Mouse (Mus musculus) c-Kit-positive CD71-negative TER-119-negative erythroid progenitor cells, embryonic 14.5 days (primary cell): ENCODE measurements around the gene Dcaf6.

ENCODE experiments used
- DNase-seq: peaks from one replicate; pipeline ENCODE4 v3.0.0-alpha.2; 2013; ENCODE audit warnings: low read depth

Gene Dcaf6

DNA sequence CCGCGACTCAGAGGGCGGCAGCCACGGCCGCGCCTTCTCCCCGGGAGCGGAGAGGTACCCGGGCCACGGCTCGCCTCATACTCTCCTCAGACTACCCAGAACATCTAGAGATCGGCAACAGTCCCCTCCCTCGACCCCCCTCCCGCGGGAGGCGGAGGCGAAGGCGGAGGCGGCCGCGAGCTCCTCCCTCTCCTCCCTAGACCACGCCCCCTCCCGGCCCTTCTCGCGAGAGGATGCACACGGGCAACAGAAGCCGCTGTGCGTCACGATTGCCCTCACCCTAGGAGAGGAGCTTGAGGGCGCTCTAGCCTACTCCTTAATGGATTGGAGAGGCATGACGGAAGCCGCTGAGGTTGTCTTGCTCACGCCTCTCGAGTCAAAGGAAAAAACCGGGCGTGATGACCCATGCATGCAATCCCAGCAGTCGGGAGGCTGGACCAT is at the start of gene Dcaf6, which contains the start of gene Mpc2:
Dcaf6 (minus strand) TSS at position 116 of the 441 bp plus-strand sequence.
Mpc2 (plus strand) TSS at position 278 of the 441 bp plus-strand sequence.
- peak; percentile 96 for DNase-seq

DNA sequence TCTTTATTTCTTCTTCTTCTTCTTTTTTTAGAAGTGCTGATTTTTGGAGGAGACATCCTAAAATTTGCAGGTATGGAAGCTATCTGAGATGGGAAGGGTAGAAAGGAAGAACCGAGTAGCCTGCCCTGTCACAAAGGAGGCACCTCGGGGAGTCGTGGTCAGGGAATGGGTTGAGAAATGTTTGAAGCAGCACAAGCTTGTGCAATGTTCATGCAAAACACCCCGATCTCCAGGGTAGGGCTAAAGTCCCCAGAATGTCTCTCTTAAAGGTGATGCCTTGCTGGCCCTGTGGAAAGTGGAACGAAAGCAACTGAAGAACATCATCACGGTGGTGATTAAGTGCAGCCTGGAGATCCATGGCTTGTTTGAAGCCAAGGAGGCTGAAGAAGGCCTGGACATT is 46.0 kb upstream of the Dcaf6 start:
- no peak for DNase-seq

DNA sequence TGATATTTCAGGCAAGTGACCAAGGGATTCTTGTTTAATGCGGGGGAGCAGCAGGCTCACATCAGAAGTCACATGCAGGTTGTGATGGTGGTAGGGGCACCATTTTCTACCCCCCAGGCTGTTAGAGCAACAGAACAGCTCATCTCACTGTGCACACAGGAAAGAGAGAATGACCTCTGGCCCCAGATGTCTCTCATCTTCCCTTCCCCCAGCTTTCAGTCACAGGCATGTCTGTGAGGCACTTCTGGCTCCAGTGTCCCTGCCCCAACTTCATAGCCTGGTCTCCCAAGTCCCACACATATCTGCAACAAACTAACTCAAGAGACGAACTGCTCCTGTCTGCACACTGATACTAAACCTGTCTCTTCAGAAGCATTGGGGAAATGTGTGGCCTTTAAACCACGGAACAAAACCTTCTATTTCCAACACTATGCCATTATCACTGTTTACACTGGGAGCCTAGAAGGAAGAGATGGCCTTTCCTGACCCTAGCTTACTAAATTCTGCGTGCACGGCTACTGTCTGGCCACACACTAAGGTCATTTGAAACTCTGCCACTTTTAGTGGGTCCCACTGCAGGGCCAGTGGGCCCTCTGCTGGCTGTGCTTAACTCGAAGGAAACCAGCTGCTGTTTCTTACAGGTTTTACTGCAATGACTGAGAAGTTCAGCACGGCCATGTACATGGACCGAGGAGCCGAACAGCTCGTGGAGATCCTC is 43.2 kb upstream of the Dcaf6 start:
- no peak for DNase-seq

DNA sequence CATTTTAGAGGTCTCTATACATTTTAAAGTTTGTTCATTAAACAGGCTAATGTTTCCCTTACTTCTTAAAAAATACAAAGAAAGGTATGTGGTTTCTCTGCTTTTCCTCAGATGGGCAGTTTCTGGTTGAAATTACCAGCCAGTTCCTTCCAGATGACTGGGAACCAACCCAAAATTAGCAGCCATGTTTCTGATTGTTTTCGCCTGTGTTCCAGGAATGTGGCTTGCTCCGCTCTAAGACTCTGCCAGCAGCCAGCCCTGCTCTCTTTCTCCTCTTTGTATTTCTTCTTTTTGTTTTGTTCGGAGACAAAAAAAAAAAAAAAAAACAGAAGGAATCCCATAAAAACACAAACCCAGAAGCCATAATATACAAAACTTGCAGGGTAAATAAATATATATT is 38.6 kb upstream of the Dcaf6 start:
- no peak for DNase-seq

DNA sequence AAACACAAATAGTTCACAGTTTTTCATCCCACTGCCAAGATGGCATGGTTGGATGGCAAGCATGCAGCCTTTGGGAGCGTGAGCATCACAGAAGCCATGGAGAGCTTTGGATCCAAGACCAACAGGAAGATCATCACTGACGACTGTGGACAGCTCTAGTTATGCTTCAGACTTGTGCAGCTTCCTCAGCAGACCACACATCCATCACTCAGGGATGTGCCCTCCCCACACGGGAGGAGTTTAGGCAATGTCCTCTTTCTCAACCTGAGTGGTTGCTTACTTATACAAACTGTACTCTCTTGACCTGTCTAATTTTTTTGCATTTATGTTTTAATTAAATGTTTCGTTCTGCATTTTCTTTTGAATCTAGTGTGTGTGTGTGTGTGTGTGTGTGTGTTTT is 28.9 kb upstream of the Dcaf6 start:
- no peak for DNase-seq

DNA sequence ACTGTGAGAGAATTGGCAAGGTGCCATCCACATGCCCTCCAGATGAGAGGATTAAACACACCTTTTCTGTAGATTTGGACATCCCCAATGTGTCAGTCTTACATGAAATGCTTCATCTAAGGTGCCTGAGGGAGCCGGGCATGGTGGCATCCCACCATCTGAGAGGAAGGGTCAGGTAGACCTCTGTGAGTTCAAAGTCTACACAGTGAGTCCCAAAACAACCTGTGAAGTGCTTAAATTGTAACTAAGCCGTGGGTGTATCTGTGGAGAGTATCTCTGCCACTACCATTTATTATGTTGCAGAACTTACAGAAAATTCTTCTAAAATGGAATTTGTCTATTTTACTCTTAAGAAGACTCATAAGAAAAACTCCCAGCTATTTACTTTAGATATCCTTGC is 25.8 kb upstream of the Dcaf6 start:
- no peak for DNase-seq

DNA sequence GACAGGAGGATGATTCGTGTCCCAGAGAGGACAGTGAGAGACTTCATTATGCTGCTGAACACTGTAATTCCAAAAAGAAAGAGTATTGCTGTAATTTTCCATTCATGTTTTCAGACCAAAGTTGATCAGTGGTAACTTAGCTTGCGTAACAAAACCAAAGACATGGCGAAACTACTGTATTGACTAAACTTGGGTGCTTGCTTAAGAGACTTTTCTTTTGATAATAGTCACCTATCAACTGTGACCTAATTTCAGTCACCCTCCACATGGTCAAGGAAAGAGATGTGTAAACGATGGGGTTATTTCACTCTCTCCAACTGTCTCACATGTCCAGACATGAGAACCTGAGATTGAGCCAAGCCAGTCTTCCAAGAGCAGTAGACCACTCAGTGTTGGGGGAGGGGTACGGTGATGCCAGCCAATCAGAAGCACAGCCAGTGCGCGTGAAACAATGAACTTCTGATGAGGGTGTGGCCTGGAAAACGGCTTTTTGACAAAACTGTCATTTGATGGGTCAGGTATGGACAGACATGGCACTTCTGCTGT is 24.5 kb upstream of the Dcaf6 start, which contains the start of gene Adcy10:
Adcy10 (plus strand) TSS at position 496 of the 546 bp plus-strand sequence.
- DNase-seq: no peak

DNA sequence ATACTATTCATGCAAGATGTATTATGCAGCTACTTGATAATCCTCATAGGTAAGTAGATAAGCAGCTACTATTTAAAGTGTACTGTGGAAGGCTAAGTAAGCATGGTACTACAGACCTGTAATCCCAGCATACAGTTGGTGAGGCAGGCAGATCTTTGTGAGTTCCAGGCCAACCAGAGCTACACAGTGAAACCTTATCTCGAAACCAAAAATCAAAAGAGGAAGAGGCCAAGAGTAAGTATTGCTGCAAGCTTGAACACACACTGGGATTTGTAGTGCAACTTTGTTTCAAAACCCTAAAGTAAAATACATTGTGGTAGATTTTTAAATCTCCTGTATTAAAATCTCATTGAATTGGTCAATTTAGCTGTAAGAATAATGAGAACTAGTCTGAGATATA is 11.2 kb upstream of the Dcaf6 start:
- DNase-seq: no peak

DNA sequence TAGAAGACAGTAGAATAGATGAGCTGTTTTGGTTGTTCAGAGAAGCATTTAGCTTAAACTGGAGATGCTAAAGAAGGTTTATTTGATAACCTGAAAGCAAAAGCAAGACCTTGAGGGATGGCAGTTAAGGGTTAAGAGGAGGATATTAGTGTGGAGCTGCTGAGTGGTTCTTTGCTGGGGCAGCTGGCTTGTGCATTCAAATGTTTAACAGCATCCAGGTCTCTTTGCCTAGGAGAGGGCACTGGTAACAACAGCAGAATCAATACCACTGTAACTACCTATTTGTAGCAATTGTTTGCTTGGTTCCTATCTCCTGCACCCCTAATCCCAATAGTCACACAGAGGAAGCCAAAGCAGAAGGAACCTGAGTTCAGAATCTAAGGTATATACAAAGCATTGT is 9.4 kb upstream of the Dcaf6 start:
- no peak for DNase-seq

DNA sequence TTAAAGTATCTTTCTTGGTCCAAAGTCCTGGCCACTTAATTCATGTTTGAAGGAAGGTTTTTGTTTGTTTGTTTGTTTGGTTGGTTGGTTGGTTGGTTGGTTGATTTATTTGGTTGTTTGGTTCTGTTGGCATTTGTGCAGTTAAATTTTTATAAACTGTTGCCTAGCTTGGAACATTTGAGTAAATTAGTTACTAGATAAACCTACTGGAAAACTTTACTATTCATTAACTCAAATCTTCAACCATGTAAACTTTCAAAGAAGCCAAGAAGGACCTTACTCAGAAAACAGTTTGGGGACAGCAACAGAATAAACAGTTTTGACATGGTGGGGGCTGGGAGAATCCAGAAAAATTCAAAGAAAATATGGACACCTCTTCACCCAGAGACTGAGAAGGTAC is 8.7 kb upstream of the Dcaf6 start:
- no peak for DNase-seq

DNA sequence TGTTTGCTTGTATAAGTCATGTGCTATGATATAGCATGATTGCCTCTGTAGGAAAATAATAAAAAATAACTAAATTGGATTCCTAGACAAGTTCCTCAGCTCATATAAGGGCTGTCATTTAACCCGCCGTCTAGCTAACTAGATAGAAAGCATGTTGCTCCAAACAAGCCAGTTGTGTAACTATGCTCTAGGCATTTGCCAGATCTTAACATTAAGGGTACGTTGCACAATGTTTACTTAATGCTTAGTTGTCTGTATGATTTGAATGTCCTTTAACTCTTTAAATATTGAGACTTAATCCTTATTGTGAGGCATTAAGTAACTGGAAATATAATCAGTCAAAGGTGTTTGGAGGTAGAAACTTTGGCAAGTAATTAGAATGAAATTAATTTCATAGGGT is 4.3 kb upstream of the Dcaf6 start:
- no peak for DNase-seq

DNA sequence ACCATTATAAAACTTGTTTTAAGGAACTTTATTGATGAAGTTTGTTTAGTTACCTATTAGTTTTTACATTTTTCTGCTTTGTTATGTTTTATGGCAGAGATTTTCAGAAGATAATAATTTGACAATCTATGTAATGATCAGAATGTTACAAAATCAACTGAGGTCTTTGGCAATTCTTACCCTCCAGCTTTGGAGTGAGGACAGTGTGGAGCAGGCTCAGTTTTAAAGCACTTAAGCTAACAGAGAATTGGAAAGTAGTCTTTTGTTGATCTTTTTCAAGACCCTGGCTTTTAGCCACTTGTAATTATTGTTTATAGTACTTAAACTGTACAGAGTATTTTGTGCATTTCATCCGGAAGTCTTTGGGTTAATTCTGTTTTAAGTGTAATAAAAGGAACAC is 2.6 kb upstream of the Dcaf6 start:
- no peak for DNase-seq

DNA sequence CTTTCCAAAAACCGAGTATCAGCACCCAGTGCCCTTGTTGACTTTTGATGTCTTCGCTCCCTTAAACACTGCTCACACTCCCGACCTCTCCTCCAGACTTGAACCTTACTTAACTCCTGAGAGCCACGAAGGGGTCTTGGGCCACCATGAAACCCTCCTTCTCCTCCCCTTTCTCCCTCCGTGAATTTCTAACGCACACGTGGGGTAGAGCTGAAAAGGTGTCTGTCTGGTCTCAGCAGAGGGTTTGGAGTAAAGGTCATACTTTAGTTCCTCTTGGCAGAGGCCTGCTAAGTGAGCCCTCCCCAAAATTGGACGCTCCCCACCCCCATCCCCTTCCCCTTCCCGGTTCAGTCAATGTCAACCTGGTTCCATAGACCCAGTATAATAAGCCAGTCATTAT is 1.4 kb upstream of the Dcaf6 start:
- no peak for DNase-seq

DNA sequence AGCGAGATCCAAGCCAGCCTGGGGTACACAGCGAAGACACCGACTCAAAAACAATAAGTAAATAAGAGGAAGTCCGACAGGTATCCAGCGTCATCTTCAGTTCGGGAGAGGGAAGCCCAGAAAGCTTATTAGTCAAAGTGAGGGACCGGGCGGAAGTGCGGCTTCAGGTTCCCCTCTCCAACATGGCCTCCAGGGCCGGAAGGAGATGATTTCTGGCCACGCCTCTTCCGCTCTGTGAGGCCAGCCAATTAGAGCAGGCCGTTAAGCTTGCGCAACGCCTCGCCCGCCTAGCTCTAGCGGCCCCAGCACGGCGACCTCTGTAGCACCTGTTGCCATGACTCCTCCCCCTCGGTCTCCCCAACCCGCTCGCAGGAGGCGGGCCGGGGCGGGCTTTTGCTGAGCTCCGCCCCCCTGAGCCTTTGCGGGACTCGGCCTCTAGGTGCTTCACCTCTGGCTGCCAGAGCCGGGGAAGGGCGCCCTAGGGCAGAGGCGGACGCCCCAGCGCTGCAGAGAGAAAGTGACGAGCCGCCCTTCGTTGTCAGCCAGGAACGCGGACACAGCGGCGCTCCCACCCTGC is 614 bp upstream of the Dcaf6 start:
- DNase-seq: peak; percentile 99

DNA sequence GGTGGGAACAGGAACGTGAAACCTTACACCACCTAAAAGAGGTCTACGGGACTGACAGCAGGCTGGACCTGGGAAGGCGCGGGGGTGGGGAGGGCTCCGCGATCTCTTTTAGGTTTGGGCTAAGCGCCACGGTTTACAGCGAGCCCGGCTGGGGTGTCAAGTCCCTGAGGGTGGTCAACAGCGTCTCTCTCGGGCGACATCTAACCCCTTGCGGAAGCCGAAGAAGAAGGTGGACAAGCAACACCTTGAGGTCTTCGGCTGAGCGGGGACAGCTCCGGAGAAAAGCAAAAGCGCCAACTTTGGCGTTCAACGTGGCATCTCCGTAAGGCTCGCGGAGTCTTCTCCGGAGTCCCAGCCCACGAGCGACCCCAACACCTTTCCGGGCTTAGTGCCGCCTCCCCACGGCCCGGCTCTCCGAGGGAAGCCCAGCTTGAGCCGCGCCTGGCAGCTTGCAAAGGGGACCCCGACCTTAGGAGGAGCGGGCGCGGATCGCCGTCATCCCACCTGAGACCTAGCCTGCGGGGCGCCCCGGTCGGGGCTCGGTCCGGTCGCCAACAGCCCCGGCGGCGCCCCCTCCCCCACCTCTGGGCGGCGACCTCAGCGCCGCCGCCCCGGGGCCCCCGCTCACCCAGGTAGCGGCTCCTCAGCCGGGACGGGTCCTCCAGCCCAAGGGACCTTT is 633 bp downstream of the Dcaf6 start:
- DNase-seq: no peak

DNA sequence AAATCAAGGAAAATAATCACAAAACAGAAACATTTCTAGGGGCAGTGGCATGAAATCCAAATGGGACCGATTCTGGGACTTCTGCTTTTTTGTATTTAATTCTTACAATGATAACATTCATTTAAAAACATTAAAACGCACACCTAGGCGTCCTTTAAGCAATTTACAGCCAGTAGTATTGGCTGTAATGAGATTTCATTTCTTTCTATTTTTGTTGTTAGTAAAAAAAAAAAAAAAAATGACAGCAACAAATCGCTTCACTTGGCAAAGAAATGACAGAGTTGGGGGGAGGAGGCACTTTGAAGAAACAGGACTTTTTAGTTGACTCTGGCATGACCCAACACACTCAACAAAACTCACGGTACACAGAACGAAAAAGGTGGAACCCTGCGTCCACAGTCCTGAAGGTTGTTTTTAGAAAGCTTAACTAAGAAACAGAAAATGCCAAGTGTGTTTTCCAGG is 1.2 kb downstream of the Dcaf6 start:
- DNase-seq: peak; percentile 18

DNA sequence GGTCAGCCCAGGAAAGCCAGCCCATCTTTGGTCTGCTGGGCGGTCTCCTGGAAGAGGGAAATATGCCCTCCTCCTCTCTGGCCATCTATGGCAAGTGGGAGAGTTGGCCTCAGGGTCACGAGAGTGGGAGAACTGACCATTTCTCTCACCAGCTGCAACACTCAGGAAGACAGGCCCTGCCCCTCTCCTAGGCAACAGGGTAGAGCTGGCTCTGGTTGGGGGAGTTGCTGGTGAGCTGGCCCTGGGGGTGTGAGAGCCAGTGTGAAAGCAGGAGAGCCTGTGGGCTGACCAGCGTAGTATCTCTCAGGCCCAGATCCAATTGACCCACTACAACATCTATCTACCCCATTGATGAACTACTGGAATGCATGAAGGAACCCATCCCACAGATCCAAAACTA is 18.6 kb downstream of the Dcaf6 start:
- DNase-seq: no peak

DNA sequence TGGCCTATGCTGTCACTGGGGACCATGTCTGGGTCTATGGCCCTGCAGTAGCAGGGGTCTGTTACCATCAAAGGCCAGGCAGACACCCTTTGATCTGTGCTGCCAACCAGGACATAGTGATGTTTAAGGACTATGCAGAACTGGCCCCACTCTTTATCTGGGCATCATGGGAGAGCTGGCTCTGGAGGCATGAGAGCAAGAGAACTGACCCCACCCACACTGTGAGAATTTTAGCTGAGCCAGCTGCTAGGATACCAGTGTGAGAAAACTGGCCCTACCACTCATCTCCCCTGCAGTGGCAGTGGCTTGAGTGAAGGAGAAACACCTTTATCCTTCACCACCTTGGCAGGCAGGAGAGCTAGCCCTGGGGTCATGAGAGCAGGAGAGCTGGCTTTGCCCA is 19.1 kb downstream of the Dcaf6 start:
- no peak for DNase-seq

DNA sequence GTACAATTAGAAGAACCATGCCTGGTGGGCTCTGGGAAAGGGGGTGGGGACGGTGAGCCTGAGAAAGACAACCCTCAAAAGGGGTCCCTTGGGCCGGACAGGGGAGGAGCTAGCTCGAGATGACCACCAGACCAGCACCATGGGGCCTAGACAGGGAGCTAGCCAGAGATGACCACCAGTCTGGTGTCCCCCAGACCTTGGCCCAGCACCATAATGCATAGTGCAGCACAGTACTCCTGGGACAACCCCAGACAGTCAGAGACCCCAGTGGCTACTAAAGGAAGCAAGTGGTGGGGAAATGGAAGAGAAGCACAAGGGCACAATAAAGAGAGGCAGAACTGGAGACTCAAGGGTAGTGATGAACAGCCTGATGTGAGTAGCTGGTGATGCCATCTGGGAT is 19.5 kb downstream of the Dcaf6 start:
- no peak for DNase-seq

DNA sequence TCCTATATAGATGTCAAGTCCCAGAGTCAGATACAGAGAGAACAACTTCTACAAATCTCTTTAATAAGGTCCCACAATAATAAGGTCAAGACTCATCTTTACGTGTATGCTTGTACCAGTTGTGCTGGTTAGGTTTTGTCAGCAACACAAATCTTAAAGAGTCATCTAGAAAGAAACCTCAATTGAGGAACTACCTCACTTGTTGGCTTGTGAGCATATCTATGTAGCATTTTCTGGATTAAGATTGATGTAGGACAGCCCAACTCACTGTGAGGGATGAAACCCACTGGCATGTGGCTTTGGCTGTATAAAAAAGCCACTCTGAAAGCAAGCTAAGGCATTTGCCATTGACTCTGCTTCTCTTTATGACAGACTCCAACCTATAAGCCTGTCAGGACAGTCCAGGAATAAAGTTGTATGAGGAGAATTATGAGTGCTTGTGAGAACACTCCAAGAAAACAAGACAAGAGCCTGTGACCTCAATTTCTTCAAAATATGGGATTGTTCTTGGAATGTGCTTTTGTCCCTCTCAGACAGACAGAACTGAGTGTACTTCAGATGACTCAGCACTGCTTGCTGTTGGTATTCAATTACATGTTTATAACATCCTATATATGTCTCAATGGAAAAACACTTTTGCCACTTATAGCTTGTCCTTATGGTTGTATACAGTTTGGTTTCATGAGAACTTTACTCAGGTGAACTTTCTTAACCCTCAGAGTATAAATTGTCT is 21.8 kb downstream of the Dcaf6 start:
- no peak for DNase-seq

DNA sequence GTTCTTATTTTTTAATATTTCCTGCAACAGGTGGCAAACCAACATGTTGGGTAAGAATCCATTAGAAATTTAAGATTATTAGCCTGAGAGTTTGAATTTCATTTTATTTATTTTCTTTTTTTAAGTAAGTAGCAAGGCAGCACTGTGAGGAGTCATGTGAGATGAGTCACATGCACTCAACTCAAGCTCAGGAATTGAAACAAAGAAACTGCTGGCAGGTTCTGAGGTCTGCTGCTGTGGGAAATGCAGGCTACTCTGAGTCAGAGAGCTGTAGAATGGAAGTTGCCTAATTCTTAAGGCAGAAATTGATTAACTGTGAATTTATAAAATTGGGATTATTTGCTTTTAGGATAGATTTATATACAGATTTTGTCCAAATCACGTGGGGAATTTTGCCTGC is 27.4 kb downstream of the Dcaf6 start:
- DNase-seq: no peak

DNA sequence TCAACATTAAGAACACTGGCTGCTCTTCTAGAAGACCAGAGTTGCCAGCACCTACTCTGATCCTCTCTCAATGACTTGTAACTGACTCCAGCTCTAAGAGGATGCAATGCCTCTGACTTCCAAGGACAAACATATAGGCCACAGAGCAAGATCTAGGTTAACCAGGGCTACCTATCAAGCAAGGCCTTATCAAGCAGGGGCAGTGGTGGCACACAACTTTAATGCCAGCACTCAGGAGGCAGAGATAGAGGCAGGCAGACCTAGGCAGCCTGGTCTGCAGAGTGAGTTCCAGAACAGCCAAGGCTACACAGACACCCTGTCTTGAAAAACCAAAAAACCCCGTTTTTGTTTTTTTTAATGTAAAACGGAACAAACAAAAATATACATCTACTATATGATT is 34.0 kb downstream of the Dcaf6 start:
- DNase-seq: no peak
